Mouse (Mus musculus) left cerebral cortex, postnatal 4 days (tissue): Measurements from ENCODE around the gene Ube2l3. TPM values are rescaled to one million over a fixed set of nuclear protein-coding genes. Genes with fewer than 3 reads are reported as not detected.
A peak's percentile ranks its signal among the peaks of the same experiment; 100 is the strongest.
"Not testable (repeated sequence)": the region's sequence is repeated elsewhere in the genome, so short reads cannot be mapped to it uniquely, and the experiment has no call there.

Experiments used
- DNase-seq: peaks from one replicate; pipeline ENCODE4 v3.0.0-alpha.2; 2022
- intact Hi-C: fragments of 180-260 bp; cut with DNase I; formaldehyde crosslinking; loops from one replicate; pipeline ENCODE4 v1.15.1; 2025
- total RNA-seq, 2 experiments: library from RNA; stranded (reverse); gene quantifications; 2 replicates each; pipeline ENCODE4 v1.2.3; 2021

Ube2l3 gene
- 100 to 1,000 TPM; 161 to 164 TPM for total RNA-seq

GRCm38 (mm10) chr16:17202549-17202948 is at the start of gene Ube2l3:
Gene Ube2l3 (minus strand): TSS chr16:17202649.
- DNase-seq: no peak
- intact Hi-C loops: no loop called here

GRCm38 (mm10) chr16:17251539-17251938 is 49.1 kb upstream of the Ube2l3 start:
- intact Hi-C loops: no loop called here
- DNase-seq: peak; percentile 90

DNA sequence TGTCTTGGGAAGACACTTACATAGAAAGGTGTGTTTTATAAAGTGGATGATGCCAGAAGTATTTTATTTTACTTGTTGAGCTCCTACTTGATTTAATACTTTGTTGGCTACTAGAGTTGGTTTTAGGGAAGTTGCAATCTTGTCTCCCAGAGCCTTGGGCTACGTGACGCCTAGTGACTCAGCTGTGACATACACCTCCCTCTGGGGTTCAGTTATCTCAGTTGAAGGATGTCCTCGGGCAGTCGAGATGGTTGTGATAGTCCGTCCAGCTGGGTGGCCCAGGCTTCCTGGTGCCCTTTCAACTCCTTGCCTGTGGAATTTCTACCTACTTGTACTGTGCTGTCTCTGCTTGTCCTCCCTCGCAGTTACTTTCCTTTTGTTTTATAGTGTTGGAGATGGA is 46.7 kb upstream of the Ube2l3 start:
- intact Hi-C loops: no loop called here
- no peak for DNase-seq

DNA sequence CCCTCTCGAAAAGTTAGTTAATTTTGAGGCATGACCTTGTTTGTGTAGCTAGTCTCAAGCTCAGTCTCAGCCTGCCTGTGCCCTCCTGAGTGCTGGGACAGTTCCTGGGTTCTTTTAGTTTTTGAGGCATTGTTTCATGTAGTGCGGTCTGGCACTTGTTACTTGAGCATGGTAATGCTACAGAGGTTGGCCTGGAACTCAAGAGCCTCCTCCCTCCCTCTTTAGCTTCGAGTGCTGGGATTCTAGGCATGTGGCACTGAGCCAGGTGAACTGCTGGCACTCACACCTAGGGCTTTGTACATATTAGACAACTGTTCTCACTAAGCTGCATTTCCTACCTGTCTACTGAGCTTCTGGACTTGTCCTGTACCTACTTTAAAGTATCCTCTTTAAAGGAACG is 45.3 kb upstream of the Ube2l3 start:
- intact Hi-C loops: no loop called here
- DNase-seq: no peak

DNA sequence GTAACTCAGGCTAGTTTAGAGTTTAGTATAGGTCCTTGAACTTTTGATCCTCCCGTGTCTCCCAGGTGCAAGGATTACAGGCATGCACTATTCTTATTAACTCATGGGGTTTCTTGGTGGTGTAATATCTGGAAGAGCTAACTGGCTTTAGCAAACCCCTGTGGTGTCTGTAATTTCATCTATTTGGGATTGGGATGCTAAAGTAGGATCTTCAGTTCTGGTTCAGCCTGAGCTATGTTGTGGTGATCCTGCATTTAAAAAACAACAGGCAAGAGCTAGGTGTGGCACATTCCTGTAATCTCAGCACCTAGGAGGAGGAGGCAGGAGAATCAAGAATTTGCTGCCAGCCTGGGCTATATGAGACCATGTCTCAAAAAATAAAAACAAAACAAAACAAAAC is 42.5 kb upstream of the Ube2l3 start:
- no peak for DNase-seq
- intact Hi-C loops: no loop called here

DNA sequence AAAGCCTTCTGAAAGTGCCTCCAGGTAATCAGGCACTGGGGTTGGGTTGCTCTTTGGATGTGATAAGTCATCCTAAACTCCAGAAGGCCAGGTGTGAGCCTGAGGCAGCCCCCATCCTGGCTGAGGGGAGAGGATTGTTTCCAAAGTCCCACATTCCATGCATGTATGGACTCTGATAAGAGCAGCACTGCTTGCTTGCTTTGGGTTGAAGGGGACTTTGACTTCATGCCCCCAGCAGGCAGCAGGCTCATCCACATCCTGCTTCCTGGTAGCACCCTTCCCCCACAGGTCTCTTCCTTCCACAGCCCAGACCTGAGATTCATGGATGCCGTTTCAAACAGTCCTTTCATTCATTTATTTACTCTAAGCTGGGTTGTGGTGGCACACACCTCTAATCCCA is 41.3 kb upstream of the Ube2l3 start:
- intact Hi-C loops: no loop called here
- no peak for DNase-seq

- intact Hi-C loops: no loop called here
- no peak for DNase-seq
Observed at GRCm38 (mm10) chr16:17239409-17239808, 37.0 kb upstream of the Ube2l3 start.

DNA sequence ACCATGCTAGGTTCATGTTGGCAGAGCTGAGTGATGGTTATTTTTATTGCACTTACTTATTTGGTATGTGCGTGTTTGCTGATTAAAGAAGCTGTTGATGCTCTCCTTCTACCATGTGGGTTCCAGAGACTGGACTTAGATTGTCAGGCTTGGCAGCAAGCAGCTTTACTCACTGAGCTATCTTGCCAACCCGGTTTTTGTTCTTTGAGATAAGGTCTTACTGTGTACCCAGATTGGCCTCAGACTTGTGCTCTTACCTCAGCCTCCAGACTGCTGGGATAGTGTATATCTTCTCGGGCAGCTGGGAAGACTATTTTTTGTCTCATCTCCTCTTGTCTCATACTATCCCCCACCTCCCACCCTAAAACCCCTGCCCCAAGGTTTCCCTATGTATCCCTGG is 35.2 kb upstream of the Ube2l3 start:
- DNase-seq: no peak

DNA sequence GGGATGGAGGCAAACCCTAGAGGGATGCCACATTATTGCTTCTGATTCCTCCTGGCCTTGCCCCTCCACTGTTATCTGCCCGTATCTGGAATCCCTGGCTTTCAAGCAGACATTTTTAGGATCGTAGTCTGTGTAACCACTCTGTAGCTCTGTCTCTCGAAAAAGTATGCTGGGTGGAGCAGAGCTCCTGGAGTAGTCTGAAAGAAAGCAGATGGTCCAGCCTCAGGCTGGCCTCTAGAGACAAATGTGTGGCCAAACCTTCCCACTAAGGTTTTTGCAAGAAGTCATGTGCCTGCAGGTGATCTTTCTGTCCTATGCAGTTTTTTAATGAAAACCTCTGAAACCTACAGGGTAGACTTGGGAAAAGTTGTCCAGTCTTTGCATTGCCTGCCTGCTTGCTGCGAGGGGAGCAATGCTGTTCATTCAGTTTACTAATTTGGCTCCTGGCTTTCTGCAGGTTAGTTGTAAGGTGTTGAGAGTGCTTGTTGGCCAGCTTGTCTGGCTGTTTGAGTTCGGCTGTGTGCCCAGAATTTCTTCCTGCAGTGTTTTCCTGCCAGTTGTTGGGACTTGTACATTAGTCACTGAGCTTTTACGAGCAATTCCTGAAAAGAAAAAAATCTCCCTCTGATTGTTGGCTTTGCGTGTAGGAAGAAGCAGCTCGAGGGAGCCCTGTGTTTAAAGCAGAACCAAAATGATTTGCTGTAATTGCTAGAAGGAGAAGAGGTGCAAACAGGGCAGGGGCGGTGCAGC is 32.6 kb upstream of the Ube2l3 start:
- no peak for DNase-seq
- intact Hi-C loops: no loop called here

More for the DNA sequence above, 35.2 kb upstream of the Ube2l3 start:
- intact Hi-C loops: no loop called here

DNA sequence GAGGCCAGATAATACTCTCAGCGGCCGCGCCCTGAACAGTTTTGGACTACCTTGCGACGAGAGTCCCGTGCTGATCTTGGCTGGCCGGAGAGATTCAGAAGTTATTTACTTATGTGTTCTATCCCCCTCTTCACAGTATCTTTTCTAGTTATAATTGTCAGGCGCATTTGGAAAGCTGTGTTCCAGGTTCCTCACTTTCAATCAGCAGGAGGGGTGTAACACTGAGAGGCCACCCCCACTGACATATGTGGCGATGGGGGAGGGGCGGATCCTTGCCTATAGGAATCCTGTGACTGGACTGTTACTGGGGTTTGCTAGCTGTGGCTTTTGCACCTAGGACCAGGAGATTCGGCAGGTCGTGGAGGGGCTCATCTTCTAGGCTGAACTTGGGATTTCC is 32.0 kb upstream of the Ube2l3 start:
- DNase-seq: peak; percentile 58
- intact Hi-C loops: no loop called here

DNA sequence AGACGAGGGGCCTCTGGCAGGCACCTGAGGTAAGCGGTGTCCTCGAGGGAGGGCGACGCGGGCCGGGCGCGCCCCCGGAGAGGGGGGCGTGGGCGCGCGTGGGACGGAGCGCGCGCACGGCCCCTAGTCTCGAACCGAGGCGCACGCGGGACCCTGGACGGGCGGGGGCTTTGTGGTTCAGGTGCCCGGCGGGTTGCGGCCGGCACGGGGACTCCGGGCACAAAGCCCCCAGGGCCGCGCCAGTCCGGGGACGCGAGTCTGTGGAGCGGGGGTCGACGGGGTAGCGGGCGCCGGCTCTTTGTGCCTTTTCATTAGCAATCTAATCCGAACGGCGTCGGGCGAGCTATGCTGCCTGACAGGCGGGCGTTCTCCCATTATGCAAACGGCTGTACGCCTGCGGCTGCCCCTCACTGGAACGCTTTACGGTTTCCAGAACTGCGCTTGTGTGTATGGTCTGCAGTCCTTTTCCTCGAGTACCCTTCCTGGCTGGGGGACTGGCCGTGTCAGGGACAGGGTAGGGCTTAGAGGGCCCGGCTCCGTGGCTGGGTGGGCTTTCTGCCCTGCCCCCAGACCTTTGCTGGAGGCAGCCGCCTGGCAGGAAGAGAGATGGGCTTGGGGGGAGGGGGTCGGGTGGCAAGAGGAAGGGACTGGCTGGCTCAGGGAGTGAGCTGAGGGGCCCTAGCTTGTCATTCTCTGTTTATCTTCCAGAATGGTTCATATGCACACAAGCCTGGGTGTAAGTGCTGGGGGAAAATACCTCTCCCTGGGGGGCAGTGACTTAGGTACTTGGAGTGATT is 31.5 kb upstream of the Ube2l3 start:
- DNase-seq: peak; percentile 60
- intact Hi-C loops: no loop called here

DNA sequence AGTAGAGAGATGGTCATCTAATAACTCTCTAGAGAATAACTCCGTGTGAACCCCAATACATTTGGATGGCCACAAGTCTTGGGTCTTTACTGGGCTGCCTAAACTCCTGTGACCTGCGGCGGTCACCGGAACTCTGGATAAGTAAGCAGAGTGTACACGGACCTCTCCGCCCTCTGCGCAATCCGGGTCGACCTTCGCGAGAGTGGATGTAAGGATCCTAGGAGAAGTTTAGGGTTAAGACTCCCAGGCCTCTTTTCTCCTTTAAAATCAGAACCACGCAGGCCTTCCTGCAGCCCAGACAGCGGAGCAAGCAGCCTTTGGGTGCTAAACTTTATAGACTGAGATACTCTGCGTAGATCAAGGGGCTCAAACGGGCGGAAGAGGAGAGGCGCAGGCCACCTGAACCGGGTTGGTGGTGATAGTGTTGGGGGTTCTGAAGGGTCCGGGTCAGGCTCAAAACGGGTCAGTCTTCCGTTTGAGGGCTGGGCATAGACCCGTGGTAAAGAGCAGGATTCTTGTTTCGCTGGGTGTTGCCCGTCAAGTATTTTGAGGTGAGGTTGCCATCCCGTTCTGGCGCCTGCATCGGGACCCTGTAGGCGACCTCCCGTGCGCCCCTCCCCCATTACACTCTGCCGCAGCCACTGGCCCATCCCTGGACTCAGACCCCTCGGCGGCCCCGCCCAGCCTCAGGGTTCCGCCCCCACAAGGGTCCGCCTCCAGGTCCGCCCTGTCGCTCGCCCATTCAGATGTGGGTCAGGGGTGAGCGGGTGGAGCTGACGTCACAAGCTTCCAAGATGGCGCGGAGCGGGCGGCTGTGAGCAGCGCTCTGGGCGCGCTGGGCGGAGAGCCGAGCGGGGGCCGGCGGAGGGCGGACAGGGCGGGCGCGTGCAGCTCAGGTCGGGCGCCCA is 30.6 kb upstream of the Ube2l3 start, which contains the start of gene Hic2:
Hic2 (plus strand) TSS at position 779 of the 908 bp plus-strand sequence.
- DNase-seq: peak; percentile 97
- intact Hi-C loops: no loop called here

DNA sequence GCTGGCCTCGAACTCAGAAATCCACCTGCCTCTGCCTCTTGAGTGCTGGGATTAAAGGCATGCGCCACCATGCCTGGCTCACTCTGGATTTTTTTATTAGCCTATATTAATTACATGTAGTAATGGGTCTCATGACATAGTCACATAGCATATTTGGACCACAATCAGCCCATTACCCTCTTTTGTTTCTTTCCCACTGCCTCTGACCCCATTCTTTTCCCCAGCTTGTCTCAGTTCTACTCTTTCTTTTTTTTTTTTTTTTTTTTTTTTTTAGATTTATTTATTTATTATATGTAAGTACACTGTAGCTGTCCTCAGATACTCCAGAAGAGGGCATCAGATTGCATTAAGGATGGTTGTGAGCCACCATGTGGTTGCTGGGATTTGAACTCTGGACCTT is 29.1 kb upstream of the Ube2l3 start:
- DNase-seq, intact Hi-C loops: not testable (repeated sequence)

- intact Hi-C loops: no loop called here
- DNase-seq: no peak
Observed at GRCm38 (mm10) chr16:17226496-17226895, 24.0 kb upstream of the Ube2l3 start.

DNA sequence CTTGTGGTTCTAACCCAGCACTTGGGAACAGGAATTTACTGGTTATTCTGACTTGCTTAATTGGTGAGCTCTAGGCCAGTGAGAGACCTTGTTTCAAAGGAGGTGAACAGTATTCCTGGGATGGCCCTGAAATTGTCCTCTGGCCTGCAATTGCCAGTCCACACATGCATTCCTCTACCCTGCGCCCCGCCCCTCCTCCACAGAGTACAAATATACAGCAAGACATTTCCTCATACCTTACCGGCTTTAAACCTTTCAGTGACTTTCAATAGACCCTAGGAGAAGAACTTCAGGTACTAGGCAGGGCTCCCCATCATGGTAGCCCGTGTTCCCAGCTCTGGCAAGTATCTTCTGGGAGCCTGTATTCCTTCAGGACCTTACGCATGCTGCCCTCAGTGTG is 23.1 kb upstream of the Ube2l3 start:
- intact Hi-C loops: no loop called here

GRCm38 (mm10) chr16:17222197-17222596 is 19.7 kb upstream of the Ube2l3 start:
- peak; percentile 95 for DNase-seq

More for the DNA sequence above, 23.1 kb upstream of the Ube2l3 start:
- DNase-seq: no peak

GRCm38 (mm10) chr16:17220127-17220733 is 17.8 kb upstream of the Ube2l3 start:
- intact Hi-C loops: no loop called here
- no peak for DNase-seq

More at GRCm38 (mm10) chr16:17222197-17222596, 19.7 kb upstream of the Ube2l3 start:
- intact Hi-C loops: no loop called here

DNA sequence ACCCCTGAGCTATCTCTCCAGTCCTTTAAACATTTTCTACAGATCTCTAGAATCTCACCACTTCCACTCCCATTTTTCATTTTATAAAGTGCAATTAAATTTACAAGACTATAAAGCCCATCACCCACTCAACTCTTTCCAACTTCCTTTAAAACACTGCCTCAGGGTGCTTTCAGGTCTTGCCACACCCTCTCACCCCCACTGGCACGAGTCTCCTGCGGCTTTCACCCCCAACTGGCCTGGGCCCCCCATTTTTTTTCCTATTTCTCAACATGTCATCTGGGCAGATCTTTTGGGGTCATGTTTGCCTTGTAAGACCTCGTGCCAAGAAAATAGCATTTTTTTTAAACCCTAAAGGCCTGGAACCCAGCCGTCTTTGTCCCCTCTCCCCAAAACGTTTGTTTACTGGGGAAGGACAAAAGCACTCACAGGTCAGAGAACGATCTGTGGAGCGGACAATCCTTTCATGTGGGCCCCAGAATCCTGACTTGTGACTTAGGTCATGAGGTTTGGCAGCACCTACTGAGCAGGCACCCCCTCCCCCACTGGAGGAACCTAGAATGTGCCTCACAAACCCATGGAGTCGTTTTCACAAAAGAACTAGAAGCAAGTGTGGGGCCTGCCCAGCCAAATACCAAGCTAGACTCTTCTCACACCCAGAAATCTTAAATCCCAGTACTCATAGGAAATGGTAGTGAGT is 14.6 kb upstream of the Ube2l3 start:
- DNase-seq: no peak
- intact Hi-C loops: no loop called here

DNA sequence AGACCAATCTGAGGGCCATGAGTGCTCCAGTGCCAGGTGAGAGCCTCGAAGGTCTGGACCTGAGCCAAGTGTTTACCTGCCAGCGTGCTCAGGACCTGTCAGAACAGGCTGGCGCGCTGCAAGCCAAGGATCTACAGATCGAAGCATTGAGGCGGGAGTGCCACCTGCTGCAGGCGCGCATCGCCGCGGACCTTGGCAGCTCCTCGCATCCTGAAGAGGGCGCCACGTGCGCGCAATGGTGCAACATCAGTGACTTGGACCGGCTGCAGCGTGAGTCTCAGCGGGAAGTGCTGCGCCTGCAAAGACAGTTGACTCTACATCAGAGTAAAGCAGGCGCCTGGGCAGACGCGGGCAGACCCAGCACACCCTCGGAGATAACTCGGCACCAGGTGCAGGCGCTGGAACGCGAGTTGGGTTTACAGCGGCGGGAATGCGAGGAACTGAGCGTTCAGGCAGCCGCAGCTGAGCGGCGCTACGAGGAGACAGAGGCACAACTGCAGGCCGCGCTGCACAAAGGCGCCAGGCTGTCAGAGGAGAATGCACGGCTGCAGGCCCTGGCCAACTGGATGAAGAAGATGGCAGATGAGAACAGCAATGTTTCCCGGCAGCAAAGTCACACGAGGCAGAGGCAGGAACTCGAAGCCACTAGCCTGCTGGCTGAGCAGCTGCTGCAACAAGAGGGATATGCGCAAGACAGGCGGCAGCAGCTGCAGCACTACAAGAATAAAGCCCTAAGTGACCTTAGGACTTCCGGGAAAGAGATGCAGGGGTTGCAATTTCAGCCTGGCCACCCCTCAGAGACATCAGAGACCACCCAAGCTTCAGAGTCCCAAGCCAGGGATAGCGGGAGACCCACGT is 7.8 kb upstream of the Ube2l3 start:
- peak; percentile 94 for DNase-seq
- intact Hi-C loops: loop anchor here (5.0 kb wide), 1 partner anchor 62 kb away; no protein-coding TSS in a partner anchor
